Mouse (Mus musculus) left cerebral cortex, adult 18-20 months (tissue): ENCODE data around the gene Car6. TPM values are rescaled to one million over a fixed set of nuclear protein-coding genes. Genes with fewer than 3 reads are reported as not detected.

Experiments used
- DNase-seq, 2 experiments: peaks; one replicate each; pipeline ENCODE4 v3.0.0; 2021 to 2022; ENCODE audit warnings: low spot score in 2 of 2, mixed read lengths in 1 of 2
- total RNA-seq, 2 experiments: library from RNA; stranded (reverse); gene quantifications; 2 replicates each; pipeline ENCODE4 v1.2.3; 2021

Car6 gene
- total RNA-seq, 2 experiments from 2014 or later: not detected

DNA sequence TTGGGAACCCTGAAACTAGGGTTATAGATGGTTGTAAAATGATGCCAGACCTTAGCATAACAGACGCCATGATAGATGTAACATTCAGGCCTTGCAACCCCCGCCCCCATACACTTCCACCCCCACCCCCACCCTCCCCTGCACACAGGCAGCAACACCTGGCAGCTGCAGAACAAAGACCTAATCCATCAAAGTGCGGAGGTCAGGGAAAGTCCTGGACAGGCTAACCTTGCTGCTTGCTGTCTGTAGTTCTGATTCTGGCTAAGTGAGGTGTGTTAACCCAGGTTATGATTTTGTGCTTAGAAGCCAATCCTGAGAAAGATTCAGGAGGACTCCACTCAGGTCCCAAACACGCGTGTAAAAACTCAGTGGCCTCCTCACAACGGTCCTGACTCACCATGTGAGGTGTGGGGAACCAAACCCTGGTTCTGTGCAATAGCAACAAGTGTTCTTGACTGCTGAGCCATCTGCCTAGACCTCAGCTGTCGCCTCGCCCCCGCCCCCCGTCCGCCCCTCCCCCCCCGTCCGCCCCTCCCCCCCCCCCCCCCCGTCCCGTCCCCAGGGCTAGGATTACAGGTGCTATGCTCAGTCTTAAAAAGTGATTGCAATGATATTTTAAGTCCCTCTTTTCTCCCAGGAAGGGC is 28.7 kb upstream of the Car6 start:
- no peak for DNase-seq

DNA sequence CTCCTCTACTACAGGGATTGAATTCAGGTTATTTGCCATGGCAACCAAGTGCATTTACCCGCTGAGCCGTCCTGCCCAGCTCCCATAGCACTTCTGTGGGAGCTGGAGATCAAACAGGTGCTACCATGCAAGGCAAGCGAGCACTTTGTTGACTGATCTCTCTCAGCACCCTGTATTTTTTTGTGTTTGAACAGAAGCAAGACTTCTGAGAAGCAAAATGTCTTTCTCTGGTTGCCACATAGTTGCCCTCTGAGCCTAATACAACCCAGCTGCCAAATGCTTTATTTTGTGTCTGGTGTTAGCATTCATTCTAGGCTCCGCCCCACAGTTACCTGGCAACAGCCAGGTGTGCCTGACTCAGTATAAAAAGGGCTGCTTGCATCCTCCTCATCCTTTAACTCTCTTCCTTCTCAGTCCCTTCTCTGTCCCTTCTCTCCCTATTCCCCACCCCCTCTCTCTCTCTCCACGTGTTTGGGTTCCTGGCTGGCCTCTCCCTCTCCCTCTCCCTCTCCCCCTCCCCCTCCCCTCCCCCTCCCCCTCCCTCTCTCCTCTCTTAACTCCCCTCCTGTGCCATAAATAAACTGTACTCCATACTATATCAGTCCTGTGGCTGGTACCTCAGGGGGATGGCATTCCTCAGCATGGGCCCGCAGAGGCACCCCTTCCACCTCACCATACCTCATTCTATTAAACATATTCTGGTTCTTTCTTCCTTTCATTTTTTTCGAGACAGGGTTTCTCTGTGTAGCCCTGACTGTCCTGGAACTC is 27.6 kb upstream of the Car6 start:
- DNase-seq: no peak

DNA sequence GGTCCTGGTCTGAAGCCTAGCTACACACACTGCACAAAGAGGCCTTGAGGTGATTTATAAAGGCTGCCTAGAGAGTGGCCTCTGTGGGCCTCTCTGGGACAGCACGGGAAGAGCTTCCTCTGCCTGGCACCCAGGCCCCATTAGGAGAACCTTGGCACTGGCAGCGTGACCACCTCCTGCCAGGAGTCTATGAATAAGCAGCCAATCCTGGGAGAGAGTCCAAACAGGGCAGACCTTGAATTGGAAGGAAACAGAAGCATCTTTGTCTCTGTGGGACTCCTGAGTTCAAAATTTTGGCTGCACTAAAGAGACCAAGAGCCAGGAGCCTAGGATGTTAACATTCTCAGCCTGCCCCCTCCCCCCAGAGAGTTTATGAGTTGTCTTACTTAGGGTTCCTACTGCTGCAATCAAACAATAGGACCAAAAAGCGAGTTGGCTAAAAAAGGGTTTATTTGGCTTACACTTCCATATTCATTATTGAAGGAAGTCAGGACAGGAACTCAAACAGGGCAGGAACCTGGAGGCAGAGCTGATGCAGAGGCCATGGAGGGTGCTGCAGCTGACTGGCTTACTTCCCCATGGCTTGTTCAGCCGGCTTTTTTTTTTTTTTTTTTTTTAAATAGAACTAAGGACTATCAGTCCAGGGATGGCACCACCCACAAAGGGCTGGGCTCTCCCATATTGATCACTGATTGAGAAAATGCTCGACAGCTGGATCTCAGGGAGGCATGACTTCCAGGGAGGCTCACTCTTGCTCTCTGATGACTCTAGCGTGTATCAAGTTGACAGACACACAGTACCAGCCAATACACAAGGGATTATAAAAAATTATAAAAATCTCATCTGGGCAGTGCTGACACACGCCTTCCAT is 25.9 kb upstream of the Car6 start:
- peak; percentile 25 to 45 for DNase-seq

DNA sequence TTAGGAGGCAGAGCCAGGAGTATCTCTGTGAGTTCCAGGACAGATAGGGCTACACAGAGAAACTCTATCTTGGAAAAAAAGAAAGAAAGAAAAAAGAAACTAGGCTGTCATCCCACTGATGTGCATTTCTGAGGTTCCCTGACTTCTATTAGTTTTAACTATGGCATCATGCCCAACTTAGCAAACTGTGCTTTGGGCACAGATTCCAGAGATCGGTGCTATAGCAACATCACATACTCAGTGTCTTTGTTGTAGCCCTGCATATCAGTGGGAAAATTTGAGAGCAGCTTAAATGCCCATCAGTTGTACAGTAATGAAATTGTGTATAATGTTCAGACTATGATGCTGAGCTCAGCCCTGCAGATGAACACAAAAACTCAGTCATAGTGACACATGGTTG is 24.6 kb upstream of the Car6 start:
- no peak for DNase-seq

DNA sequence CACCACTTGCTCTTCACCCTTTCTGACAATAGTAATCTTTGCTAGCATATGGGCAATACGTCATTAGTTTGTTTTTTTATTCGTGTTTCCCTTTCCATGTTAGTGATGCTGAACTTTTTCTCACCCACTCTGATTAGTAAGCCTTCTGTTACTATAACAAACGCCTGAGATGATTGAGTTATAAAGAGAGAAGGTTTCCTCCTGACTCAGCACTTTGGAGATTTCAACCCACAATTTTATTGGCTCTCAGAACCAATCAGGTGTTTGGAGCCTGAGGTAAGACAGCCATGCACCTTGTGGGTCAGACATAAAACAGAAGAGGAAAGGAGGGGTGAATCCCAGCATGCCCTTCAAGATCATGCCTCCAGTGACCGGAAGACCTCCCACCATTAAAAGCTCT is 22.7 kb upstream of the Car6 start:
- no peak for DNase-seq

DNA sequence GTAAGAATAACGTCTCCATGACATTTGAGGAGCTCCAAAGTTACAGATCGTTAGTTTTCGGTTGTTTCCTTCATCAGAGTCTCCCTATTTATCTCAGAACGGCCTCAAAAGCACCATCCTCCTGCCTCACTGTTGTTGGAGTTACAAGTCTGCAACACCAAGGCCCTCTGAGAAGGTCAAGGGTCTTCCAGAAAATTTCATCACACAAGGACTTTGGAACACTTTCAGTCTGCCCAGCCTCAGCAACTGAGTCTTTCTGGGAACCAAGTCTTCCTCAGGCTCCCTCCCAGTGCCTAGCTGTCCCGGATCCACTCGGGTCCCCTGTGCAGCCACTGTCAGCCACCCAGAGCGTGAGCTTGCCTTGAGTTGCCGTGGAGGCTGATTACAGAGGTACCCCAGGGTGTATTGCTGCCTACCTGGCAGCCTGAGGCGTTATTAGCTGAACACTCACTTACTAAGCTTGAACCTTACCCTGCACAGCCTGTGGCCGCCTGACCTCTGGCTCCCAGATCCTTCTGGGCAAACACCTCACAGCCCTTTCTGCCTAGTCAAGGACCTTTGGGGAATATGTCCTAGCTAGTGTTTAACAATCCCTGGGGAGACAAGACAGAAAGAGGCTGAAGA is 20.0 kb upstream of the Car6 start:
- DNase-seq: no peak

DNA sequence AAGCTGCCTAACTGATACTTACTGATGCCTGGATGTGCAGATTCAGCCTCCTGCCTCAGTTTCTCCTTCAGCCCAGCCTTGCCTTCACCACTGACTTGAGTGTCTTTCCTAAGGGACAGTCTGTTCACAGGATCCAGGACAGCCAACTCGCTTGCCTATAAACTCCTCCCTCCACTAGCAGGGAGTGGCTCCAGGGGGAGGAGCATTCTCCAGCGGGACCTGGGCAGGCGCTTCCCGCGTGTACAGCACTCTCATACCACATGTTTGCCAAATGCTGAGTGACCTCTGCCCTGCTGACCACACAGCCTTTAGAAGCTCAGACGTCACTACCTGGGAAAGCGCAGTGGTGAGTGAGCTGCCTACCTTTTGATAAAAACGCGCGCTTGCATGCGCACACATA is 19.5 kb upstream of the Car6 start:
- no peak for DNase-seq

DNA sequence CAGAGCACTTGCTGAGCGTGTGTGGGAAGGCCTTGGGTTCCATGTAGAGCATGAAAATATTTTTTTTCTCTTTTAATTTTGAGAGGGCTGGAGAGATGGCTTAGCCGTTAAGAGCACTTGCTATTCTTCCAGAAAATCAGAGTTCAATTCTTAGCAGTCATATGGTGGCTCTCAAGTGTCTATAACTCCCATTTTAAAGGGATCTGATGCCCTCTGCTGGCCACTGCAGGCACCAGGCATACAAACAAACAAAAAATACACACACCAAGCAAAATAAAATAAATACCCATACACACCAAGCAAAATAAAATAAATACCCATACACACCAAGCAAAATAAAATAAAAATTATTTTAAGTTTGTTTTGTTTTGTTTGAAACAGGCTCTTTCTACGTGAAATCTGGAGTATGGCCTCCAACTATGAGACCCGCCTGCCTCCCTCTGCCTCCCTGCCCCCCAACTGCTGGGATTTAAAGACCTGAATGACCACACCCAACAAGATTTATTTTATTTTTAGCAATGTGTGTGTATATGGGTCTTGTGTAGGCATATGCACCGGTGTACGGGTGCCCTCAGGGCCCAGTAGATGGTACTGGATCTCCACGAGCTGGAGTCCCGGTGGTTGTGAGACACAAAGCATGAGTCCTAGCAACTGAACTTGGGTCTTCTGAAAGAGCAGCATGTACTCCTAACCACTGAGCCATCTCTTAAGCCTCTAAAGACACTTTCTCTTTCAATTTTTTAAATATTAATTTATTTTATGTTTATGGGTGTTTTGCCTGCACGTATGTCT is 18.6 kb upstream of the Car6 start:
- peak; percentile 51 to 68 for DNase-seq

DNA sequence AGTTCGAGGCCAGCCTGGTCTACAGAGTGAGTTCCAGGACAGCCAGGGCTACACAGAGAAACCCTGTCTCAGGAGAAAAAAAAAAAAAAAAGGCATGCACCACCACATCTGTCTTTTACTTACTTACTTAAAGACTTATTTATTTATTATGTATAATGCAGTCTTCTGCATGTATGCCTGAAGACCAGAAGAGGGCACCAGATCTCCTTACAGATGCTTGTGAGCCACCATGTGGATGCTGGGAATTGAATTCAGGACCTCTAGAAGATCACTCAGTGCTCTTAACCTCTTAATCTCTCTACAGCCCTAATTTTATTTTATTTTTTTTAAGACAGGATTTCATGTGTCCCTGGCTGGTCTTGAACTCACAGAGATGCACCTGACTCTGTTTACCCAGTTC is 16.8 kb upstream of the Car6 start:
- DNase-seq: no peak

DNA sequence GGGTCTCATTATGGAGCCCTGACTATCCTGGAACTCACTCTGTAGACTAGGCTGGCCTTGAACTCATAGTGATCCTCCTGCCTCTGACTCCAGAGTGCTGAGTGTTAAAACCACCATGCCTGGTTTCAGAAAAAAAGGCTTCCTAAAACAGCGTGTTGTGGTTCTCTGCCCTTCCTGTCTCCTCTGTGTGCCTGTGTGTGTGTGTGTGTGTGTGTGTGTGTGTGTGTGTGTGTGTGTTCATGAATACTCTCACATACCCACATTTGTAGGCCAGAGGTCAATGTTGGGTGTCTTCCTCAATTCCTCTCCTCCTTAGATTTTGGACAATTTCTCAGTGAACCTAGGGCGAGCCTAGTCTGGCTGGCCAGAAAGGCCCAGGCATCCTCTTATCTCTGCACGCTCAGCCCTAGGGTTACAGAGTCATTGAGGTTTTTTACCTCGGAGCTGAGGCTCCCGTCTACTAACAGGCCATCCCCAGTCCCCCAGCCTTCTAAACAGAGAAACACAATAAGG is 16.0 kb upstream of the Car6 start:
- no peak for DNase-seq

DNA sequence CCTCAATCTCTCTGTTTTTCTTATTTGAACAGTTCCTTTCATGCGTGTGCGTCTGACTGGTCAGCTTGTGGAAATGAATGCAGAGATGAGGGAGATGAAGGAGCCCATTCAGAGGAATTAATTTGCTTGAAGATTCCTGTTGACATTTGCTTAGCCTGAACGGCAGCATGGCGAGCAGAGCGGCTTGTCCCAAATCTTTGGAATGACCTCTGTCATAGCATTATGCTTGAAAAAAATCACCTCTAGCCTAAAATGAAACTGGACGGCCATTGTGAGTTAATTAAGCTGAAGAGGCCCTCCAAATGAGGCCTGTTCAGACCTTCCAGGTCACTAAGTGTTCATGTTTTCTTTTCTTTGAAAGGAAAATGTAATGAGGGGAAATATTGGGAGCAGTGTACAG is 15.3 kb upstream of the Car6 start:
- no peak for DNase-seq

DNA sequence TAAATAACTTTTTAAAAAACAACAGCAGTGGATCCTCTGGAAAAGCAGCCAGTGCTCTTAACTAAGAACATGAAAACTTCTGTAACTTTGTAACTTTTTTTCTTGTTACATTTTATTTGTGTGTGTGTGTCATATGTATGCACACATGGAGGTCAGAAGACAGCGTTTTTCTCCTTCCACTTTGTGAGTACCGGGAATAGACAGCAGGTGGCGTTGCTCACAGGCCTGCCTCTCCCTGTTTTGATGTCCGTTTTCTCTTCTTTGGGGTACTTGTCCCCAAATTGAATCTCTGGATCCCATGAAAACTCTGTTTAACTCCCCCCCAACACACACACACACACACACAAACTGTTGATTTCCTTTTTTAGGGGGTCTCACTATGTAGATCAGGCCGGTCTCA is 12.8 kb upstream of the Car6 start:
- no peak for DNase-seq

DNA sequence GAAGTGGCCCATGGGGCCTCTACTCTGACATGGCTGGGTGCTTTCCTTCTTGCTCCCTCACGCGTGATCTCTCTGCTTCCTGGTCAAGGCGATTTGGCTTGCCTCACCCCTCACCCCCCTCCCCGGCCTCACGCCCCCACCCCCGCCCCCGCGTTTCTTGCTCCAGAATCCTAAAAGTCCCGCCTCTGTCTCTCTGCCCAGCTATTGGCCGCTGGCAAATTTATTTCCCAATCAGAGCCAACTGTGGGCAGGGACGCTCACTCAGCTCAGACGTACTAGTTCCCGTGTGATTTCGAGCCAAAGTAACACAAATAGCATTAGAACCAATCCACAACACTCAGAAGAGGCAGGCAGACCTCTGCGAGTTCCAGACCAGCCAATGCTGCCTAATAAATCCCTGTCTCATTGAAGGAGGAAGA is 11.4 kb upstream of the Car6 start:
- no peak for DNase-seq

DNA sequence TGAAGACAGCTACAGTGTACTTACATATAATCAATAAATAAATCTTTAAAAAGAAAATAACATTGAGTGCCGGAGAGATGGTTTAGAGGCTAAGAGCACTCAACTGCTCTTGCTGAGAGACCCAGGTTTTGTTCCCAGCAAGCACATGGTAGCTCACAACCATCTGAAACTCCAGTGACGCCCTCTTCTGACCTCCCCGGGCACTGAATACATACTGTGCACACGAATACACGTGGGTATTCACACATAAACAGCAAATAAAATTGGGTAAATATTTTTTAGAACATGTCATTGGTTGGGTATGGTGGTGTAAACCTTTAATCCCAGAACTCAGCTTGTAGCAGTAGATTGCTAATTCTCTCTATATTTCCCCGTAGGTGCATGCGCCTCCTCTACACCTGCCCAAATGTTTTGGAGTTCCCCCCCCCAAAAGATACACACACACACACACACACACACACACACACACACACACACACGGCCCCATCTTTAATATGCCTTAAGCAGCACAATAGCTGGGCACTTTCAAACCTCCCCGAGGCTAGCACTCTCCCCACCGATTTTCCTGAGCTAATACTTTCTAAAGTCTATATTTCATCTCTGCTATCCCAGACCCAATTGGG is 10.9 kb upstream of the Car6 start:
- no peak for DNase-seq

DNA sequence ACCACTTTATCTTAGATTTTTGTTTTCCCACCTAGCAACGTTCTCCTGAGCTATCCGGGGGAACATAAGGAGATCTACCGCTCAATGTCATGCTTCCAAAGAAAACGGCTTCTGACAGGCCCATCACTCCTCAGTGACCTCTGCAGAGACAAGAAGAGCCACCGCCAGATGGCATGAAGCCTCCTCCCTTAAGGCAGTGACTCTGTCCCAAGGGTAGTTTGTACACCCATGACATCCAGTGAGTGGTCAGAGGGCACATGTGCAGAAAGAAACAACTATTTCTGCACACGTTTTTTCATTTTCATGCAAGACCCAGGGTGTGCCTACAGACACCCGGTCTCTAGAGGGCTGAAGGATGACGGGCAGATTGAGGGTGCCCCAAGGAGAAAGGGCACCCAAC is 9.2 kb upstream of the Car6 start:
- no peak for DNase-seq

DNA sequence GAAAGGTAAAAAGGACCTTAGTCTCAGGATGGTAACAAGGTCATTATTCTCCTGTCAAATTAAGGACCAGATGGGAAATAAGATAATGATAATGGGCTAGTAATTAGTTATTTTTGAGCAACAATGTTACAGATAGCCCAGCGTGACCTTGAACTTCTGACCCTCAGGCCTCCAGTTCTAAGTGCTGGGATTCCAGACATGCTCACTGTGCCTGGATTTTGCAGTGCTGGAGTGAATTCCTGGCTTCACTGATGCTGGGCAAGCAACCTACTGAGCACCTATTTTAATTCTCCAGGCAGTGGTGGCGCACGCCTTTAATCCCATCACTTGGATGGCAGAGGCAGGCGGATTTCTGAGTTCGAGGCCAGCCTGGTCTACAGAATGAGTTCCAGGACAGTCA is 8.6 kb upstream of the Car6 start:
- no peak for DNase-seq

DNA sequence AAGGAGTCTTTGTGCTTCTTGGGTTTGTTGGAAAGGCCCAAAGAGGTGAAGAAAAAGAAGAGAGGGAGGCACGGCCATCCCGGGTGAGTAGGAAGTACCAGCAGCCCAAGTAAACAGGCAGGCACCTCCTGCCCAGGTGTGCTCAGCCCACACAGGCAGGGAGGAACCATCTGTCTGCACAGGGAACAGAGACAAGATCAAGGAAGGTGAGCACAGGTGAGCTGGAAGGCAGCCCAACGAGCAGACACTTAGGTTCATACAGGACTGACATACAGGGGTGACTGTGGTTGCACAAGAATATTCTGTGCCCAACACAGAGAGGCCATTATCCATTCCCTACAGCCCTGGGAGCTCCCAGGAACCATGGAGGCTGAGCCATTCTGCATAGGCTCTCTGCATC is 3.7 kb upstream of the Car6 start:
- DNase-seq: no peak

DNA sequence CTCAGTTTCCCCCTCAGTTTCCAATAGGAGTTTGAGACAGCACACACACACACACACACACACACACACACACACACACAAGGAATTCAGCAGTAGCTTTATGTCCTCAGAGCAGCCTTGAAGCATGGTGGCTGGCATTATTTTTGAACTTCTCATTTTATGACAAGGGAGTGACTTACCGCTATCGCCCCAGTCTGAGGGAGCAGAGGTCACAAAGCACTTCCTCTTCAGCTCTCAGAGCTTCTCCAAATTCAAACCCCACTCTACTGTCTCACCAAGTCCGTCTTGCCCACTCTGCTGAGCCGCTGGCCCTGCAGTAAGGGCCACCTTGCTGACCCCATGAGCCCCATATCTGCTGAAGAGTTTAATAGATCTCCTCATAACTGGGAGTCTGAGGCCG is 1.6 kb upstream of the Car6 start:
- DNase-seq: no peak

DNA sequence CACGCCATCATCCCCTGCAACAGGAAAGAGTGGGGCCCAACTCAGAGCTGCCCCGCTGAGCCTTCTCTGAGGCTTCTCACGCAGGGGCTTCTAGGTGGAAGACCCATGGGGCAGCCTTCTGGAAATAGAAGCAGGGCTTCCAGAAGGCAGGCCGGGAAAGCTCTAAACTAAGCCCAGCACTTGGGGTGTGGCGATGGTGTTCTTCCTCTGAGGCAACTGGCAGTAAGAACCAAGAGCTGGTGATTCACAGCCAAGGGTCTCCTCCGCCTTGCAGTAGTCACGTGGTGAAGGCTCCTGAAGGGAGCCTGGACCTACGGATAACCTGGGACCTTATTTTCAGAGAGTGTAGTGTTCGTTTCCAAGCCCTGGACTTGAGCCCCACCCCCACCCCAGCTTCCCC is 2.9 kb downstream of the Car6 start:
- no peak for DNase-seq

DNA sequence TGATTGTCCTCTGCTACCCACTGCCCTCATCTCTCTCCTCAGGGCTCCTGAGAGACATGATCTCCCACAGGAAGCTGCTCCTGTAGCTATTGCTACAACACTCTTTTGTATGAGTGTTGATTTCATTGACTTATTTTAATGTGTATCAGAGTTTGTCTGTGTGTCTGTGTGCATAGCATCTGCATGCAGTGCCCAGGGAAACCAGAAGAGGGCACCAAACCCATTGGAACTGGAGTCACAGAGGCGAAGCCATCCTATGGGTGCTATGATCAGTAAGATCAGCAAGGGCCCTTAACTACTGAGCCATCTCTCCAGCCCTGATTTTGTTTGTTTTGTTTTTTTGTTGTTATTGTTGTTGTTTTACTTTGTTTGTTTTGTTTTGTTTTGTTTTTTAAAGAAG is 7.2 kb downstream of the Car6 start:
- DNase-seq: peak in 1 of 2 experiments; percentile 11
